Mouse (Mus musculus) lung, adult 18-20 months (tissue): ENCODE data around the gene Tgm1.

Experiments
- DNase-seq, 2 experiments: peaks; one replicate each; pipeline ENCODE4 v3.0.0; 2022; ENCODE audit warnings: mixed read lengths in 2 of 2

Gene Tgm1

GRCm38 (mm10) chr14:55722438-55722945, 8.8 kb upstream of the Tgm1 start:
- DNase-seq: no peak

- peak; percentile 91 to 94 for DNase-seq
Observed at GRCm38 (mm10) chr14:55721700-55722437, 8.1 kb upstream of the Tgm1 start, which contains the start of gene Rabggta. Gene Rabggta, minus strand, starts transcription at chr14:55722263.

- no peak for DNase-seq
Observed at GRCm38 (mm10) chr14:55721076-55721475, 7.3 kb upstream of the Tgm1 start.

- DNase-seq: no peak
Observed at GRCm38 (mm10) chr14:55720666-55721065, 6.9 kb upstream of the Tgm1 start.

- DNase-seq: no peak
Observed at GRCm38 (mm10) chr14:55719737-55720136, 6.0 kb upstream of the Tgm1 start.

GRCm38 (mm10) chr14:55716884-55717283, 3.2 kb upstream of the Tgm1 start:
- no peak for DNase-seq

GRCm38 (mm10) chr14:55716271-55716670, 2.5 kb upstream of the Tgm1 start:
- no peak for DNase-seq

- peak; percentile 68 to 80 for DNase-seq
Observed at GRCm38 (mm10) chr14:55714893-55715292, 1.2 kb upstream of the Tgm1 start.

GRCm38 (mm10) chr14:55713007-55713728, 558 bp downstream of the Tgm1 start:
- peak; percentile 82 to 88 for DNase-seq

- no peak for DNase-seq
Observed at GRCm38 (mm10) chr14:55711786-55712185, 1.9 kb downstream of the Tgm1 start.

- DNase-seq: no peak
Observed at GRCm38 (mm10) chr14:55709509-55709908, 4.2 kb downstream of the Tgm1 start.

- no peak for DNase-seq
Observed at GRCm38 (mm10) chr14:55707397-55707796, 6.3 kb downstream of the Tgm1 start.

- peak; percentile 43 to 58 for DNase-seq
Observed at GRCm38 (mm10) chr14:55706051-55706600, 7.6 kb downstream of the Tgm1 start.

- no peak for DNase-seq
Observed at GRCm38 (mm10) chr14:55702761-55703160, 11.0 kb downstream of the Tgm1 start.

GRCm38 (mm10) chr14:55701131-55701530, 12.6 kb downstream of the Tgm1 start:
- DNase-seq: no peak

GRCm38 (mm10) chr14:55697226-55697625, 16.5 kb downstream of the Tgm1 start:
- DNase-seq: no peak

- no peak for DNase-seq
Observed at GRCm38 (mm10) chr14:55689433-55689832, 24.3 kb downstream of the Tgm1 start.

- no peak for DNase-seq
Observed at GRCm38 (mm10) chr14:55682118-55682493, 31.6 kb downstream of the Tgm1 start.

- peak; percentile 93 to 94 for DNase-seq
Observed at GRCm38 (mm10) chr14:55681160-55682117, 32.3 kb downstream of the Tgm1 start, which contains the start of gene Tinf2. Gene Tinf2, minus strand, starts transcription at chr14:55681820.

- no peak for DNase-seq
Observed at GRCm38 (mm10) chr14:55677615-55678014, 36.1 kb downstream of the Tgm1 start.

GRCm38 (mm10) chr14:55672741-55673060, 41.0 kb downstream of the Tgm1 start:
- DNase-seq: no peak
